Mouse (Mus musculus): ENCODE results near the gene Rpl26.

Rpl26 gene

DNA sequence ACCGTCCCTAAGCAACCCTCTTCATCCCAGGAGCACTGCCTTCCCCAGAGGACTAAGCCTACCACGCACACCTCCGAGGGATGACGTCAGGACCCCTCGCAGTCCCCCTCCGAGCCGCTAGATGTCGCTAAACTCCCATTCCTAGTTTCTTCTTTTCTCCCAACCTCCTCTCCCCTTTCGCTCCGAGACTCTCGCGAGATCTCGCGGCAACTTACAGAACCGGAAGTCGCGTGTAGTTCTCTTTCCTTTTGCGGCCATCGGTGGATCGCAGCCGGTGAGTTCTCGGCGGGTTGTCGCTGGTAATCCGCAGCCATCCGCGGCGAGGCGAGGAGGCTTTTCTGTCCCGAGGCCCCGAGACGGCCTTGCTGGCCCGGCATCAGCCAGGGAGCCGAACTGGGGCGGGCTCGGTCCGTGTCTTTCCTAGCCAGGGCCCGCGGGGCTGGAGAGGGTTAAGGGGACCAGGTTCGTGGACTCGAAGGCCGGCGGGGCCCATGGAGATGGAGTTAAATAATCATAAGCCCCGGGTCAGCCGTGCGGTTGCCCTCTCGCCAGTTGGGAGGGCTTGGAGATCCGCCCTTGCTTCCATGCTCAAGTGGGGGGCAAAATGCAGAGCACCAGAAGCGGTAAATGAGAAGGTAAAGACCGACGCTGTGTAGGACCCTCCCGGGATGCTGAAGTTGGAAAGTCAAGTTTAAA lies at the start of gene Rpl26:
TSS of gene Rpl26 (plus strand) at position 233 of the 696 bp plus-strand sequence.
- peak; percentile 99 for DNase-seq (ENCODE audit: low read depth, low spot score)

GRCm38 (mm10) chr11:68851644-68852485 lies 49.5 kb upstream of the Rpl26 start:
- DNase-seq (ENCODE audit: low read depth, low spot score): peak; percentile 22

- DNase-seq (ENCODE audit: low read depth, low spot score): no peak
These were observed 48.9 kb upstream of the Rpl26 start for GRCm38 (mm10) chr11:68852486-68852901.

DNA sequence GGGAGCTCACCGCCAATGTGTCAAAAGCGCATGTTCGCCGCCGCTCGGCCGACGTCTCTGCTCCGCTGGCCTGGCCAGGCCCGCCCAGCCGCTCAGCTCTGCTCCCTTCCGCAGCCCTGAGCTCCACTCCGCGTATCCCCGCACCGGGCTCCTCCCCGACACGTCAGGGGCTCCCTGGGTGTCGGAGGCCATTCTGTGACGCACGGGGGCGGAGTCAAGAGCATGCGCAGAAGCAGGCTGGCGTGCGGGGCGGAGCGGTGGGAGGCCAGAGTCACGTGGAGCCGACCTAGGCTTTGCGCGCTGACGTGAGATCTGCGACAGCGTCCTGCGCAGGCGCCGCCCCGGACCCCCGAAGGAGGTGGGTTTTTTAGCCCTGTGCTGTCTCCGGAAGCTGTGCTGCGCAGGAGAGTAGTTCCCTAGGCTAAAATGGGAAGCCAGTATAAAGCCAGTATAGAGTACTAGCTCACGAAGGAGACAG lies 48.4 kb upstream of the Rpl26 start:
- DNase-seq (ENCODE audit: low read depth, low spot score): peak; percentile 99

DNA sequence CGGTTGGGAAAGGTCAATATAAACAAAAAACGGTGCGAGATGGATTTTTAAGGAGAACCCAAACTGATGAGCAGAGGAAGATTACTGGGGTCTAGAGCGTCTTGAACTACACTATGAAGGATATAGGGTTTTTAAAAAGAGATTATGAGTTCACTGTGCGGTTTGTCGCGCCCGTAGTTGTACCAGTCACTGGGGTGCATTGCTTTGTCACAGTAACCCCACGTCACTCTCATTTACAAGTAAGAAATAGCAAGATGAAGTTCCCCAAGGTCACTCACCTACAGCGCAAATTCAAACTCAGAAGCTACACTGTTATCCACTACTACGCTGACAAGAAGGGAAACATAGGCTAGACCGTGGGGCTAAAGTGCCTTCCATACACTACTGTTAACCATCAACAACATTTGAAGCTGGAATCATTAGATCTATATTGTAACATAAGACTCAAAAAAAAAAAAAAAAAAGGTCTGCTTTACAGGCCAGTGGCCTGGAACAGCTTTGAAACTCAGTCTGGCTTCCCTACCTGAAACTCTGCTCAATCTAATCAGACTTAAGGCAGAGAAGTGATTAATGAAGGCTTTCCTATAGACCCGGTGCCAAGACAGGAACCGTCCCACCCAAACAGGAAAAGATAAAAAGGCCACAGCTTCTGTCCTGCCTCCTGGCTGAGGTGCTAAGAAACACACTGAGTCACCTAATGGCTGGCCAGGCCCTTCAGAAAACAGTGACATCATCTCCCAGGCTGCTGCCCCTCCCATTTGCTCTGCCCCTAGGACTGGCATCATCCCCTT lies 47.6 kb upstream of the Rpl26 start:
- DNase-seq (ENCODE audit: low read depth, low spot score): peak; percentile 55

DNA sequence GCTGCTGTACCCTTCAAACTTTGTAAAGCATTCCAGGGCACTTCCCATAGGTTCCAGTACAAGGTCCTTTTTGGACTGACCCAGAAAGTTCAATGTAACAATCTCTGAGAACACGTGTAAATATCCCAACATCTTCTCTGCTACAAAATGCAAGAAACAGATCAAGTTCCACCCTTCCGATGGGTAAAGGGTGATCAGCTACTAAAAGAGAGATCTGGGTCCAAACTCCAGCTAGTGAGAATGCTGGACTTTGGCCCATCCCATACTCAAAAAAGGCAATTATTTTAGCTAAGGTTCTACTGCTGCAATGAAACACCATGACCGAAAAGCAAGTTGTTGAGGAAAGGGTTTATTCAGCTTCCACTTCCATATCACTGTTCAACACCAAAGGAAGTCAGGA lies 46.8 kb upstream of the Rpl26 start:
- DNase-seq (ENCODE audit: low read depth, low spot score): no peak

DNA sequence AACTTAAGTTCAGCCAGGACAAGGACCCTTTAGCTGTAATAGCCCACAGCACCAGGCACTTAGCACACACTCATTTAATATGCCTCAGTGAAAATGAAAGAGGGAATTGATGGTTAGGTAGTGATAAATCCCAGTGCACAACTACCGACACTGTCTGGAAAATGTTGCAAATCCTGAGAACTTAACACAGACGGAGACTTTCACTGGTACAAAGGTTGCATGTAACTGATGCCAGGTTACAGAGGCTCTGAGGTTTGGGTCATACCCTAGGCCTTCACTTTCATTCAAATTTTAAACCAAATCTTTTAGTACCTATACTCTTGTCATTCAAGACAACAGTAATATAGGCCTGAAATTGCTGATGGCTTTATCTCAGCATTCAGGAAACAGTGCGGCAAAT lies 44.1 kb upstream of the Rpl26 start:
- no peak for DNase-seq (ENCODE audit: low read depth, low spot score)

DNA sequence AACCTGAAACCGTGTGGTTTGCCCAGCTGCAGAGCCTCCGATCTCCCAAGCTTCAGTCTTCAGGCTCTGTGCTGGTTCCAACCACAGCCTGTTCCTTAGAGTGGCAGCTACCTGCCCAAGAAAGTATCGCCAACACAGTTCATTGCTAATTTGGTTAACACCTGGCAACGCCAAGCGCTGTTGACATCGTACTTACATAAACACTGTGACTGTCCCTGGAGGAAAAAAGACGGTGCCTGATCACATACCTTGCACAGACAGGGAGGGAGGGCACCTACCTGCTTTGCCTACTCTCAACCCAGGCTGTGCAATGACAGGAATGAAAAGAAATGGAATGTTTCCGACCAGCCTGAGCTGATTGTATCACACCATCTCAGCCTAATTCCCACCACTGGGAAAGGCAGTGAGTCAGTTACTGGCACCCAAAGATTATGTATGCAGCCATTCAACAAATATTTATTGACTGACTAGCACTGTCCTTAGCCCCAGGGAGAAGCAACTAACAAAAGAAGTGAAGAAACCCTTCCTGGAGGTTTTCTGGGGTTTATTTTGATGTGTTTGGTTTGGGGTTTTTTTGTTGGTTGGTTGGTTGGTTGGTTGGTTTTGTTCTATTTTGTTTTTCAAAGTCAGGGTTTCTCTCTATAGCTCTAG lies 41.3 kb upstream of the Rpl26 start:
- DNase-seq (ENCODE audit: low read depth, low spot score): no peak

GRCm38 (mm10) chr11:68862260-68862659 lies 39.1 kb upstream of the Rpl26 start:
- DNase-seq (ENCODE audit: low read depth, low spot score): no peak

- no peak for DNase-seq (ENCODE audit: low read depth, low spot score)
These were observed 37.7 kb upstream of the Rpl26 start for GRCm38 (mm10) chr11:68863631-68864091.

DNA sequence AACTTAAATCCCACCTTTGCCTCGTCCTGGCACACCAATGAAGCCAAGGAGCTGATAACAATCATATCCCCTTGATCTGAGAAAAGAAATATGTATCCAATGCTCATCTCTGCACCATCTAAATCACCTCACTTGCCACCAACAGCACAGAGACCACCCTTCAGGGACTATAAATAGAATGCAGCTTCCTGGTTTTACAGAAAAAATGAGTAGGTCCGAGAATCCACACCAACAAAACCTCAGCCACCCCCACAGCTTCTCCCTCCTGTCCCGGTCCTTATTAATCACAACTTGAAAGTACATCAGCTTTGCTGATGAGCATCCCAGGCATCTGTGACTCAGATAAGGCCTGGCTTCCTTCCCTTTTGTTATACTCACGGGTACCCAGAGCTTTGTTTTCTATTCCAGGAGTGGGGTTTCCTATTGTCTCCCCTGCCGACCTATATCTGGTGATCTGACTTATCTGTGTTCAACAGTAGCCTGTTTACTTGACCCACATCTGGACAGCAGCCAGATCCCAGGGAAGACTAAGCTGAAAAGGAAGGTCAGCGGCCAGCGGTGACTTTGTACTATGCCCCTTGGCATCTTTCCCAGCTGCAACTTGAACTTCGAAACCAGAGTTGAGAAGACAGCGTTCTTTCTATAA lies 36.7 kb upstream of the Rpl26 start:
- no peak for DNase-seq (ENCODE audit: low read depth, low spot score)

- no peak for DNase-seq (ENCODE audit: low read depth, low spot score)
These were observed 30.1 kb upstream of the Rpl26 start for GRCm38 (mm10) chr11:68871277-68871676.

DNA sequence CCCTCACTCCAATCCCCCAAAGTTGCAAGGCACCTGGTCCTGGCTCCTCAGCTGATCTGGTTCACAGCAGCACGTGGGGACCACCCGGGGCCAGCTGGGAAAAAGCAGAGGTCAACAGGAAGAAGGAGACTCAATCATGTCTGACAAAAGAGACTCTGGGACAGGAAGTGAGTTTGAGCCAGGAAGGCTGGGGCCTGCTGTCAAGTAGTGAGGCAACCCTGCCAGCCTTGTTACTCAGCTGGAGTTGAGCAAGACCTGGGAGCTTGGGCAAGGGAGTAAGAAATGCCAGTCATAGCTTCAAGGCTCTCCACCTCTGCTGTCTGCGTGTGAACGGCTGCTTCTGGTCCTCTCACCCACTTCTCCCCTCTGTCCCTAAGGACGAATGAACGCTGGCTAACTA lies 29.6 kb upstream of the Rpl26 start, which contains the start of gene Ndel1:
TSS of gene Ndel1 (minus strand) at position 111 of the 400 bp plus-strand sequence.
- DNase-seq (ENCODE audit: low read depth, low spot score): no peak

- DNase-seq (ENCODE audit: low read depth, low spot score): peak; percentile 59
These were observed 26.5 kb upstream of the Rpl26 start for GRCm38 (mm10) chr11:68874841-68875240.

GRCm38 (mm10) chr11:68878811-68879210 lies 22.6 kb upstream of the Rpl26 start:
- DNase-seq (ENCODE audit: low read depth, low spot score): no peak

- DNase-seq (ENCODE audit: low read depth, low spot score): no peak
These were observed 19.3 kb upstream of the Rpl26 start for GRCm38 (mm10) chr11:68882107-68882506.

DNA sequence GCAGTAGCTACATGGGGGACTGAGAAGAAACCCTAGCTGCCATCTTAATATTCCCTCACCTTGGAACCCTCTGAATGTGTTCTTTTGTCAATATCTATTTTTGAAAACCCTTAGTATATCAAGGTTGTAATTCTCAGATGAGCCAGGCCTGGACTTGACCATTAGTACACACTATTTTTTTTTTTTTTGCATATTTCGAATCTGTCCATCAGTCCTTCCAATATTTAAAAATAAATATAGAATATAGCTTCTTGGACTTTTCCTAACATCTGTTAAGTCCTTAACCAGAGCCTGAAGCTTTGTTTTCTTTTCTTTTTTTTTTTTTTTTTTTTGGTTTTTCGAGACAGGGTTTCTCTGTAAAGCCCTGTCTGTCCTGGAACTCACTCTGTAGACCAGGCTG lies 17.5 kb upstream of the Rpl26 start:
- DNase-seq (ENCODE audit: low read depth, low spot score): no peak

DNA sequence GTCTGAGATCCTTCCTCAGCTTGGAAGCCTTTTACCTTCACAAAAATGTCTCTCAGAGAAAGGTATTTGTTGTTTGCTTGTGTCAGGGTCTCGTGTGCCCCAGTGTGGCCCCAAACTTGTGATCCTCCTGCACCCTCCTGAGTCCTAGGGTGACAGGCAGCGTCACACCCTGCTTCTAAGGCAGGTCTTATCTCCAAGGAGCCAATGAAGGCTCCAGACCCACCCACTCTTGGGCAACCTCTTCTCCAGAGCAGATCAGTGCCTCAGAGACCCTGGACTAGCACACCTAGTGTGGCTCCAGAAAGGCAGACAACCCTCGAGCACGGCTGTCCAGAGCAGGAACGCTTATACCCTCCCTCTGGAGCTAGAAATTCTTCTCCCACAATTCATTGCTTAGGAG lies 17.0 kb upstream of the Rpl26 start:
- DNase-seq (ENCODE audit: low read depth, low spot score): no peak

GRCm38 (mm10) chr11:68886091-68886490 lies 15.3 kb upstream of the Rpl26 start:
- no peak for DNase-seq (ENCODE audit: low read depth, low spot score)

DNA sequence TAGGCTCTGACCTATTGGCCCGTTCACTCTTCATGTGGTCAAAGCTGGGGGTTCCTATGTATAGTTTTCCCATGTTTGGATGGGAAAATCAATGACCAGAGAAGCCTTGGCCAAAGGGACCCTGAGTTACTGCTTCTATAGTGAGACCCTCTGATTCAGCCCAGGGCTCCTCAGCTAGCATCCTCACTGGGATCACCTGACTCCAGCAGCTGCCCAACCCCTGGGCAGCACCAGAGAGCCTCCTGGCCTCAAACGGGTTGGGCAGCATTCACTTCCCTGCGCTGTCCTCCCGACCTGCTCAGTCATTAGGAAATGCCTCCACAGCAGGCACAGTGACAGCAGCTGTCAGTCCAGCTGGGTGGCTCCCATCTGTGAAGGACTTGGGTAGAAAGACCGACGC lies 13.1 kb upstream of the Rpl26 start, which contains the start of gene Rnf222:
TSS of gene Rnf222 (plus strand) at position 301 of the 400 bp plus-strand sequence.
- no peak for DNase-seq (ENCODE audit: low read depth, low spot score)

GRCm38 (mm10) chr11:68888653-68889052 lies 12.7 kb upstream of the Rpl26 start:
- DNase-seq (ENCODE audit: low read depth, low spot score): no peak
